Mouse (Mus musculus): ENCODE measurements around the gene Lrg1.
A peak's percentile ranks its signal among the peaks of the same experiment; 100 is the strongest.
"Not testable (repeated sequence)": the region's sequence is repeated elsewhere in the genome, so short reads cannot be mapped to it uniquely, and the experiment has no call there.

The Lrg1 gene

DNA sequence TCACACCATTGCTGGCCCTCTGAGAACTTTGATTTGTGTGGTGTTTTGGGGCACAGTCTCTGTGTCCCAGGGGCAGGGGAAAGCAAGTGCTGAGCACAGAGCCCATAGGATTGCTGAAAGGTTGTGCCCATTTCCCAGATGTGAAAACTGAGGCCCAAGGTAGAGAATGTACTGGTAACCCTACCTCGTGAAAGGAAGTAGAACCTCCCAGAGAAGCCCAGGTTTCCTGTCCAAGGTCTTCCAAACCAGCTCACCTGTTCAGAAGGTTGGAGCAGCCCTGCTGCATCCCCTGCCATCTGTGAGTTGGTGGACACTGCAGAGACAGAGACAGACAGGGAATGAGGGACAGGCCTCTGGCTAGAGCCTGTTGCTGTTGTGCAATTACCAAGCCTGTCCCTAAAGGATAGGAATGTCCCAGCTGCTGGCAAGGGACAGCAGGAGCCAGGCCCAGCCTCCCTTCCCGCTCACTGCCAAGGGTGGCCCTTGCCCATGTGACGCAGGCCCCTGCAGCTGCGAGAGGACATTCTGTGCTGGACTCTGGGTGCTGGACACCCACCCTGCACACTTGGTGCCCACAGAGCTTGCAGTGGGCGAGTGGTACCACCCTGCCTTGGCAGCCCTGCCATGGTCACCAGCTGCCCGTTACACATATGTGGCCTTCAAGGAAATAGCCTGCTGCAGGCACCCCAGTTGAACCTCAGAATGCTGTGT, 13.3 kb downstream of the Lrg1 start:
- DNase-seq: no peak

DNA sequence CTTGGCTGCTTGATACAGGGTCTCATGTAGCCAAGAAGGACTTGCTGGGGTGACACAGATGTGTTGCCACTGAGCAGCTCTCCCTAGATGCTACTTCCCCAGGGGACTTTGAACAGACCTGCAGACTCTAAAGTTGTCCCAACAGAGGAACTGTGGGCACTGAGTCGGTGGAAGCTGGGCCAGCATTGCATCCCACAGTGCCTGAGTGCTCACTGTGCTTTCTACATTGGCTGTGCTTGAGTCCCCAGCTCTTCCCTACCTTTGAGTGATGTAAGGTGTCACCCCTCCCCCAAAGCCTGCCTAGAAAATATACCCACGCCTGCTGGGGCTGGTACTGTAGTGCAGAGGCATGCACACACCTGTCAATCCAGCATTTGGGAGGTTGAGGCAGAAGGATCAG, 14.1 kb downstream of the Lrg1 start:
- DNase-seq: no peak

DNA sequence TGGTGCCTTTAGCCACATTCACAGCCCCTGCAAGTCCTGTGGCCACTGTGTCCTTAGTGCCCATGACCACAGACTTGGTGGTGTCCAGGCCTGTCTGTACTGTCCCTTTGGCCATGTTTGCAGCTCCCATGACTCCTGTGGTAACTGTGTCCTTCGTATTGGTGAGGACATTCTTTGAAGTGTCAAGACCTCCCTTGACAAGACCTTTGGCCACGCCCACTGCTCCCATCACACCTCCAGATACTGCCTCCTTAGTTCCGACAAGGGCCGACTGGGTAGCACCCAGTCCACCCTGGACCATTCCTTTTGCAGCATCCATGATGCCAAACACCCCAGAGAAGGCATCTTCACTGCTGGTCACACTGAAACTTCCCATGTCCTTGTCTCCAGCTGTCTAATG, 14.8 kb downstream of the Lrg1 start:
- no peak for DNase-seq

DNA sequence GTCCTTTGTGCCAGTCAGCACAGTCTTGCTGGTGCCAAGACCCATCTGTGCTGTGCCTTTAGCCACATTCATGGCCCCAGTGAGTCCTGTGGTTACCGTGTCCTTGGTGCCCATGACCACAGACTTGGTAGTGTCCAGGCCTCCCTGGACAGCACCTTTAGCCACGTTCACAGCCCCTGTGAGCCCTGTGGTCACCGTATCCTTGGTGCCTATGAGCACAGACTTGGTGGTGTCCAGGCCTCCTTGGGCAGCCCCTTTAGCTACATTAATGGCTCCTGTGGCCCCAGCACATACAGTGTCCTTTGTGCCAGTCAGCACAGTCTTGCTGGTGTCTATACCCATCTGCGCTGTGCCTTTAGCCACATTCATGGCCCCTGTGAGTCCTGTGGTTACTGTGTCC, 15.4 kb downstream of the Lrg1 start:
- not testable (repeated sequence) for DNase-seq

DNA sequence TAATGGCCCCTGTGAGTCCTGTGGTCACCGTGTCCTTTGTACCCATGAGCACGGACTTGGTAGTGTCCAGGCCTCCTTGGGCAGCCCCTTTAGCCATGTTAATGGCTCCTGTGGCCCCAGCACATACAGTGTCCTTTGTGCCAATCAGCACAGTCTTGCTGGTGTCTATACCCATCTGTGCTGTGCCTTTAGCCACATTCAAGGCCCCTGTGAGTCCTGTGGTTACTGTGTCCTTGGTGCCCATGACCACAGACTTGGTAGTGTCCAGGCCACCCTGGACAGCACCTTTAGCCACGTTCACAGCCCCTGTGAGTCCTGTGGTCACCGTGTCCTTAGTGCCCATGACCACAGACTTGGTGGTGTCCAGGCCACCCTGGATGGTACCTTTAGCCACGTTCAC, 17.0 kb downstream of the Lrg1 start:
- DNase-seq: not testable (repeated sequence)

DNA sequence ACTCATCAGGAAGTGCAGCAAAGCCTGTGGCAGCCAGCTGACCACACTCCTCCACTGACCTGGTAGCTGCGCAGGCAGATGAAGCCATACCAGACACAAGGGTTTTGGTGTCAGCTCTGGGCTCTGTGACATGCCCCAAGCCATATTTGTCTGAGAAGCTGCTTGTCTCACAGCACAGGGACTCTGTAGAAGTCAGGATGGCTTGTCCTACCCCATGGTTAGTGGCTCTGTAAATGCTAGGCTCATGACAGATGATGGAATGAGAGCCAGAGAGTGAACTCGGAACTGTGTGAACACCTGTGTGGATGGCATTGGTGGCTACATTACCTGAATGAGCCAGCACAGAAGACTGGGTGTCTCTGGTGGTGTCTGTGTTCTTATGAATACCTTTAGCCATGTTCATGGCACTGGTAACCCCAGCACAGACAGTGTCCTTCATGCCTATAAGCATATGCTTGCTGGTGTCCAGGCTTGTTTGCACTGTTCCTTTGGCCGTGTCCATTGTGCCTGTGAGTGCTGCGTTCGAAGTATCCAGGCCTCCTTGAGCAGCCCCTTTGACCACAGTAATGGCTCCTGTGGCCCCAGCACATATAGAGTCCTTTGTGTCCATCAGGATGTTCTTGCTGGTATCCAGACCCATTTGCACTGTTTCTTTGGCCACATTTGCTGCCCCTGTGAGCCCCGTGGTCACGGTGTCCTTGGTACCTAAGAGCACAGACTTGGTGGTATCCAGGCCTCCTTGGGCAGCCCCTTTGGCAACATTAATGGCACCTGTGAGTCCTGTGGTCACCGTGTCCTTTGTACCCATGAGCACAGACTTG, 18.1 kb downstream of the Lrg1 start:
- no peak for DNase-seq

DNA sequence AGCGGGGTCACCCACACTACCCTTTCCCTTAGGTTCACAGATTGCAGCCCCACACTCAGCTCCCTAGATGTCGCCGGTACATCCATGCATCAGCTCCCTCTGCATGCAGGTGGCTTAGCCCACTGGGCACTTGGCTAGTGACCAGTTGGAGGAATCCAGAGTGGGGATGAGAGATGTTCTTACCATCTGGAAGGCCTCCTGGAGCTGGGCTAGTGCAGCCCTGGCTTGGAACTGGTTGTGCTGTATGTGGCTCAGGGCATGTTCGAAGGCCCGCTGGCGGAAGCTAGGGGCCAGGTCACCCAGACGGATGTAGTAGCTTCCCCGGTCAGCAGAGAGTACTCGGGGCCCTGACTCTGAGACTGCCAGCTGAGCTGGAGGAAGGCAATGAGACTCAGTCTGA, 18.9 kb downstream of the Lrg1 start:
- DNase-seq: no peak

DNA sequence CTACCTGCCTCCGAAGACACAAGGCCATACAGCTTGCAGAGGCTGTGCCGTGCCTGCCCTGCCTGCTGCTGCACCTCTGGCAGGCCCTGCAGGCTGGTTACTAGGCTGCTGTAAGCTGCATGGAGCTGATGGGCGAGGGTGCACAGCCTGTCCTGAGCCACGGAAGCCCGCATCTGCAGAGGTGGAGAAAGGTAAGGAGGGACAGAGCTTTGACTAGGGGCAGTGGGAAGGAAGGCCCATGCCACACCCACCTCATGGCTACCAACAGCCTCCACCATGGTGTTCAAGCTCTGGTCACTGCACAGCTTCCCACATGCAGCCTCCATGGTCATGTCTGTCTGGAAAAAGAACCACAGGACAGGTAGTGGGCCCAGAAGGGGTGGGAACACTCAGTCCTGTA, 19.6 kb downstream of the Lrg1 start:
- DNase-seq: no peak

DNA sequence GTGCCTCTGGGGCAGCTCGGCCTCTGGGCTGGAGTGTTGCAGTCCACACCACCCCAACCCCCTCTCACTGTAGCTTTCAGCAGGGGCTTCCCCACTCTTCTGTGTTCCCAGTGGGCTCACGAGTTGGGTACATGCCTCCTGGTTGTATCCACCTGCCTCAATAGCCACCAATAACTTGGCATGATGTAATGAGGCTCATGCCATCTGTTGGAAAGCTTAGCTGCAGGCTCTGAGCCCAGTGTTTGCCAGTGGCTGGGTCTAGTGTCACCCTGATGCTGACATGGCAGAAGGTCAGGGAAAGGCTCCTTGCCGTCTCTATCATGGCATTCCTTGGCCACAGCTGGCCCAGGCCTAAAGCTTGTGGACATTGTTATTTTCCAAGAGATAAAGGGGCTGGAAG, 21.0 kb downstream of the Lrg1 start:
- DNase-seq: no peak

DNA sequence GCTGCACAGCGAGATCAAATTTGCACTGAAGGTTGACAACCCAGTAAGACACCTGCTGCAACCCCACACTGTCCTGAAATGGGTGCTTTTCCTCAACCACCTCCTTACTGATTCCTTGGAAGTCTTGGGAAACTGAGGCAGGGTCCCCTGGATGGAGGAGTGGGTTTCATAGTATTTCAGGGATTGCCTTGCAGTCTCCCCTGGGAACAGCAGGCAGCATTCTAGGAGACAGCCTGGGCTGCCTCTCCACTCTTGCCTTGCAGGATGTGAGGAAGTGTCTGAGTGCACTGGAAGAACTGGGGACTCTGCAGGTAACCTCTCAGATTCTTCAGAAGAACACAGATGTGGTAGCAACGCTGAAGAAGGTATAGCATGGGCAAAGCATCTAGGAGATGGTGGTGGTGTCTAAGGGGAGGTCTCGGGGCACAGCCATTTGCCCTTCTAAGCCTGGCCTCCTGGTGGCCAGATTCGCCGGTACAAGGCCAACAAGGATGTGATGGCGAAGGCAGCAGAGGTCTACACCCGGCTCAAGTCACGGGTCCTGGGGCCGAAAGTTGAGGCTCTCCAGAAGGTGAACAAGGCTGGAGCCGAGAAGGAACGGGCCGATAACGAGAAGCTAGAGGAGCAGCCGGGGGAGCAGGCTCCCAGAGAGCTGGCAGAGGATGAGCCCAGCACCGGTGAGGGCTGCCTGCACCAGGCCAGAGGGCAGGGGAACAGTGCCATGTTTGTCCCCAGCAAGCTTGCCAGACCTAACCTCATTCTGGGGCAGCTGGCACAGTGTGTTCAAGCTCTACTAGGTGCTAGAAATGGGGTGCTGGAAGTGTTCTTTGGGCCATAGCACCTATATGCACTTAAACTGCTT, 22.9 kb downstream of the Lrg1 start:
- no peak for DNase-seq

DNA sequence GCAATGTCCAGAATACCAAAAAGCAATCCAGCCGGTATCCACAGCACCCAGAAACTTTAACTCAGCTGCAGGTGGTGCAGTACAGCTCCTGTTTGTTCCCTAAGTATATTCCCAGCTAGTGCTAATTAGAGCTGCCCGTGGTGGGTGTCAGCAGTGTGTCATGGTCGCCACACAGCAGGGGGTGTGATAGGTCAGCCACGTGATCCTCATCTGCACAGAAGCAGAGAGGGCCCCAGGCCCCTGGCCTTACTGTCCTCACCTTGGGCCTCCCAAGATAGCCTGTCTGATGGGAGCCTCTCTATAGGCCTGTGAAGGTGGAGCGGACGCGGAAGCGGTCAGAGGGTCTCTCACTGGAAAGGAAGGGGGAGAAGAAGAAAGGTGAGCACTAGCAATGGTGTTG, 23.6 kb downstream of the Lrg1 start:
- DNase-seq: no peak

DNA sequence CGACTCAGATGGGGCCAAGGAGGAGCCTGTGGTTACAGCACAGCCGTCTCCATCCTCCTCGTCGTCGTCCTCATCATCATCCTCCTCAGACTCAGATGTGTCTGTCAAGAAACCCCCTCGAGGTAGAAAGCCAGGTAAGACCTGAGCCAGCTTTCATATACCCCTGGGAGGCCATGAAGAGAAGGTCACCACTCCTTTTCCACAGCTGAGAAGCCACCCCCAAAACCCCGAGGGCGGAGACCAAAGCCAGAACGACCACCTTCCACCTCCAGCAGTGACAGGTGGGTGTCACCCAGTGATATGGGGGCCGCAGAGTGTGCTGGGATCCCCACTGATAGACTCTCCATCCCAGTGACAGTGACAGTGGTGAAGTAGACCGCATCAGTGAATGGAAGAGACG, 24.9 kb downstream of the Lrg1 start:
- DNase-seq: no peak

DNA sequence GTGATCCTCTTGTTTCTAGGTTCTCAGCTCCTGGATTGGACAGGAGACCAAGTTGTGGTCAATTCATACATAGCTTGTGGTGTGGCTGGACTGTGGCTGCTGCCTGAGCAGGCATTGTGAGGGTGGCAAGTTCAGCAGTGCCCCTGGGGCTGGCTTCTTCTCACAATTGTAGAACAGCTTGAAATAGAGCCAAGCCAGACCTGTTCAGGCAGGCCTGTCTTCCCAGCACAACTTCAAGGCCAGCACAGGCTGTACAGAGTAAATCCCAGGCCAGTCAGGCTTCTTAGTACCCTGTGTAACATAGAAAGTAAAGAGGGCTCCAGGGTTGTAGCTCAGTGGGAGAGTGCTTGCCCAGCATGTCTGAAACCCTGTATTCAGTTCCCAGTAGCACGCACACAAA, 29.0 kb downstream of the Lrg1 start:
- no peak for DNase-seq

DNA sequence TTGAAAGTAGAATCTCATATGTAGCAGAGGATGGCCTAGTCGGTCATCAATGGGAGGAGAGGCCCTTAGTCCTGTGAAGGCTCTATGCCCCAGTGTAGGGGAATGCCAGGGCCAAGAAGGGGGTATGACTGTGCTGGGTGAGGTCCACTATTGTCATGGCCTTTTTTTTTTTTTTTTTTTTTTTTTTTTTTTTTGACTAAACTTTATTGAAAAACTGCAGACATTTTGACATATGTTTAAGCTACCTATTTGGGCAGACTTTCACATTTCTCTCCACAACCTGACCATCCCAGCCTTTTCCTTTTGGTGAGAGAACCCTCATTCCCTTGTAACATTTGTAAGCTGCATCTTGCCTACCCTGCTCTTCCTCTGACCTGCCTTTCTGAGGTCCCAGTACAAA, 29.5 kb downstream of the Lrg1 start:
- DNase-seq: no peak

DNA sequence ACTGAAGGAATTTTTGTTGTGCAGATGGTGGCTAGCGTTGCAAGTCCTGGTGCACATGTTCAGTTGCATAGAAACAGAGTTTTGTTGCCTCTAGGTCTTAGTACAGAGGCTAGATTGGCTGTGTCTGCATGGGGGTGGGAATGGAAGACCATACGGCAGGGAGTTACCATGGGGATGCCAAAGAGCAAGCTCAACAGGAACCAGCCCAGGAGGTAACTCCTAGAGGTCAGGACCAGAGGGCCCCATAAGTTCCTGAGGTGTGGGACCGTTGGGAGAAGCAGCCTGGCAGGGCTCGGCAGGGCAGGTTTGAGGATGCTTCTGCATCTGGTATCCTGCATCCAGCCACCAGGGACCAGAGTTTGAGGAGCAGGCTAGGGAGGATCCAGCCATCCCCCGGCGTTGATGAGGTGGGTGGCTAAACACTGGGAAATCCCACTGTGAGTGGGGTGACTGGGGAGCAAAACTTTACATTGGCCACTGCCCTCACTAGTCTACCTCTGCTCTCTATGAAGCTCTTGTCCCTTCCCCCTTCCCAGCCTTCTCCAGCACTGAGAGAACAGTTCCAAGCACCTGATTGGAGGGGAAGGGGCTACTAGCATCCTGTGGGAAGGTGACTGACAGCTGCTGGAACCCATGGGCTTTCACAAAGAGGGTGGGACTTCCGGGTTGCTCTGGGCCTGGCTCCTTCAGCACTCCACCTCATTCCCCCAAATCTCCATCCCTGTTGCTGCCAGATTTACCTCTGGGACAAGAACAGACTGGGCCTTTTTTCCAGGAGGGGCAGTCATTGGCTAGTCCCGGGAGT, 40.8 kb downstream of the Lrg1 start:
- DNase-seq: peak; percentile 67 to 75

DNA sequence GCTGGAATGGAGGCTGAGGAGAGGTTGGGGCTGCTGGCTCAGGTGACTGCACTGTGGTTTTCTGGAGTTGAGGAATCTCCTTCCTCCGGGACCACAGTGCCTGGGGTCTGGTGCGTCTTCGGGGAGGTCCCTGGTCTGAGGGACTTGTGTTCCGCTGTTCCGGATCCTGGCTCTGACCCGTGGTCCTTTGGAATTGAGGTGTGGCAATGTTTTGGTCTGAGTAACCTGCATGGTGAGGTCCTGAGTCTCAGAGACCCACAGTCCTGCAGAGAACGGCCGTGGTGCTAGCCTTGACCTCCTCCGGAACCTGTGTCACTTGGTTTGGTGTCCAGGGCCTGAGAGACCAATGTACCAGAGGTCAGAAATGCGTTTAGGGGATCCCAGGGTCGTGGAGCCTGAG, 41.9 kb downstream of the Lrg1 start:
- DNase-seq: no peak

DNA sequence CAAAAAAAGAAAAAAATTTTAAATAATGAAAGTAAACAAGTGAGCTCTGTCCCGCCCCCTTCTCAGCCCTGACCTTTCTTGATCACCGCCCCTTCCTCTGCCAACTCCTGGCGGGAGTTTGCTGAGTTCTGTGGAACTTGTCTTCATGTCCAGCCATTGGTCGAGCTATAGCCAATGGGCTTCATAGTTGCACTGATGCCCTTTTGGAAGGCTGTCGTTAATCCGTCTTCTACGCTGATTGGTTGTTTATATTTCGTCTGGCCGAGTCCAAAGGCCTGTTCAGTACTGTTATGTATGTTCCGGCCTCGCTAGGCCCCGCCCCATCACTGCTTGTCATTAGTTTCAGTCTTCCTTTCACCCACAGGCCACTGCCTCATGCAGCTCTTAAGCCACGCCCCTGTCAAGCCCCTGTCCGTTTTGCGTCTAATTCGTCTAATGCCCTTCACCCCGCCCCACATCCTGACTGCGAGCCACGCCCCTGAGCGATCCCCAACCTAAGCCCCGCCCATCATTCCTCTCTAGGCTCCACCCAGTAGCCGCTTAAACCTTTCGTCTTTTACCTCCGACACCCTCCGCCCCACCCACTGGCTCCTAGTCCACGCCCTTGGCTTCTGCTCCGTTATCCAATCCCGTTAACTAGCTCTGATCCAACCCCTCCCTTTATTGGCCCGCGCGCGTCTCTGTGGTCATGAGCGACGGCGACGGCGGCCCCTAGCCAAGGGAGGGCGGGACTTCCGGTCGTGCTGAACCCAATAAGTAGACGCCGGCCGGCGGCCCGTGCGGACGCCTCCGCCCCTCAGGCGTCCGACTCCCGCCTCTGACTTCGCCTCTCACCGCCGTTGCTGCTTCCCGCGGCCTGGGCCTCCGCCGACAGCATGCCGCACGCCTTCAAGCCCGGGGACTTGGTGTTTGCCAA, 42.7 kb downstream of the Lrg1 start, which contains the start of gene Hdgfl2:
Gene Hdgfl2, plus strand, starts transcription at position 755 of the 916 bp plus-strand sequence.
- DNase-seq: peak; percentile 100

DNA sequence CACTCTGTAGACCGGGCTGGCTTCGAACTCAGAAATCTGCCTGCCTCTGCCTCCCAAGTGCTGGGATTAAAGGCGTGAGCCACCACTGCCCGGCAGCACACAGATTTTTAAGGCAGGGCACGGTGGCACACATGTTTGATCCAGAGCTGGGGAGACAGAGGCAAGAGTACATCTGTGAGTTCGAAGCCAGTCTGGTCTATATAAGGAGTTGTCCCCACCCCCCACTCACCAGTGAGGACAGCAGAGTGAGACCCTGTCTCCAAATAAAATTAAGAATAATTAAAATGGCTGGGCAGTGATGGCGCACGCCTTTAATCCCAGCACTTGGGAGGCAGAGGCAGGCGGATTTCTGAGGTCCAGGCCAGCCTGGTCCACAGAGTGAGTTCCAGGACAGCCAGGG, 43.4 kb downstream of the Lrg1 start:
- peak; percentile 13 to 22 for DNase-seq

DNA sequence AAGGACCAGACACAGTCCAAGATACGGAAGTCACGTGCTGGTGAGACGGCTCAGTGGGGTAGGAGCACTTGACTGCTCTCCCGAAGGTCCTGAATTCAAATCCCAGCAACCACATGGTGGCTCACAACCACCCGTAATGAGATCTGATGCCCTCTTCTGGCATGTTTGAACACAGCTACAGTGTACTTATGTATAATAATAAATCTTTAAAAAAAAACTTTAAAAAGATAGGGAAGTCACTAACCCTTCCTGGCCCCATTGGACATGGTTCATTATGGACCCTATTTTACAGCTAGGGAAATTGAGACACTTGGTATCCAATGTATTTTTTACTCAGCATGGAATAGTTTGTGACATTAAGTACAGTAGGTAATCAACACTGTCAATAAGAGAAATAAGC, 44.3 kb downstream of the Lrg1 start:
- DNase-seq: no peak

DNA sequence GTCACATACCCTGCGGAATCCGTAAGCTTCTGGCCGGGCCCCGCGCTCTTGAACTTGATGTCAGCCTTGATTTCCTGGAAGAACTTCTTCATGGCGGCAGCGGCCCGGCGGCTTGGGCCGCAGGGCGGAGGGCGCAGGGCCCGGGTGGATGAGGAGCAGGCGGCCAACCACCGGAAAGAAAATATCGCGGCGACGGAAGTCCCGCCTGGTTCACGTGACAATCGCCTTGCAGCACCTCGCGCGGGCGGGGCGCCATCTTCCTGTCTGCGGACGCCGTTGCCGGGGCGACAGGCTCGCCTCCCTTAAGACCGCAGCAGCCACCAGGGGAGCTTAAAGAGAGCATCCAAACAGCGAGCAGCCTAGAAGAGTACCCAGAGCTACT, 47.0 kb downstream of the Lrg1 start, which contains the start of gene Ubxn6:
Gene Ubxn6, minus strand, starts transcription at position 202 of the 382 bp plus-strand sequence.
- peak; percentile 99 to 100 for DNase-seq

DNA sequence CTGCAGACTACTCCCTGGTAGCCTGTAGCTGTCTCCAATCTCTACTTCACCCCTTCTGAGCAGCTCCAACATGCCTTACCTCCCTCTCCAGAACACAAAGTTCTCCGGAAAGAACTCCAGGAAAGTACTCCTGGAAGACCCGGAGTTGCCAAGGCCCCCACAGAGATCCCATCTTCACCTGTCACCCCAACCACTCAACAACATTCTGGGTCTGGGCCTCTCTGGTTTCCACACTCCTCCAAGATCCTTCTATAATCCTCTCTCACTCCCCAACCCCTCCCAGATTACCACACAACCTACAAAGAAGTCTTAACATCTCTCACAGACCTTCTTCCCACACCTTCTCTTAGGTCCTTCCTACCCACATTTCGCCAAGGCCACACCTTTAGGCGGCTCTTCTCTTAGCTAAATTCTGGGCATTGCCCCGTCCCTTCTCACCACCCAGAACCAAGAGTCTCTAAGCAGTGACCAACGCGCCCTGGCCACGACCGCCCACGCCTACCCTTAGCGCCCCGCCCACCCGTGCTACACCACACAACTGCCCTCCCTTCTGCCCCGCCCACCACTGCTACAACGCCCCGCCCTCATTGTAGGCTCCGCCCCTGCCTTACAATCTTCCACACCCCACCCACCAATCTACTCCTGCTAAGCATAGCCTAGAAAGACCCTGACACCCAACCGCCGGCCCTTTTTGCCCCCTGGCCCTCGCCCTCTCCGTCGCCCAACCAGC, 47.5 kb downstream of the Lrg1 start:
- peak; percentile 95 to 96 for DNase-seq

All from kidney, postnatal 4 days (tissue).